Mouse (Mus musculus): Measurements from ENCODE around the gene Clca1. TPM values are rescaled to one million over a fixed set of nuclear protein-coding genes. Genes with fewer than 3 reads are reported as not detected.
"Not testable (repeated sequence)": the region's sequence is repeated elsewhere in the genome, so short reads cannot be mapped to it uniquely, and the experiment has no call there.

Gene Clca1
- polyA plus RNA-seq (2015; fragmentation: Nextera tagmentation; extraction: Ambion mirVana) = 0.09 TPM in 1 of 2 replicates, not detected in the other

GRCm38 (mm10) chr3:145032676-145033075, at the start of gene Clca1:
Gene Clca1, minus strand, starts transcription at chr3:145032776.
- no peak within 1 kb of the TSS for H3K4me3 ChIP-seq
- no peak within 1 kb of the TSS for H3K9ac ChIP-seq
- H3K36me3 ChIP-seq = no peaks in the 10 kb centered on the region
- H3K4me1 ChIP-seq = no peaks in the 10 kb centered on the region
- no peak within 1 kb of the TSS for H3K27ac ChIP-seq
- no peak within 1 kb of the TSS for H3K4me2 ChIP-seq
- H3K9me3 ChIP-seq = no peaks in the 10 kb centered on the region
- ATAC-seq (ENCODE audit: borderline replicate concordance, extremely low read depth, low FRiP score, low TSS enrichment) = no peak
- H3K27me3 ChIP-seq = no peaks in the 10 kb centered on the region

- WGBS = 72% methylated on average over 8 of the region's 8 CpGs
- no peak for ATAC-seq (ENCODE audit: borderline replicate concordance, extremely low read depth, low FRiP score, low TSS enrichment)
- no peaks in the 10 kb centered on the region for H3K4me1 ChIP-seq
- H3K9ac ChIP-seq = no peak overlapping the region
- H3K27ac ChIP-seq = no peak overlapping the region
- H3K9me3 ChIP-seq = no peaks in the 10 kb centered on the region
- no peak overlapping the region for H3K4me3 ChIP-seq
- no peaks in the 10 kb centered on the region for H3K36me3 ChIP-seq
- H3K4me2 ChIP-seq = no peak overlapping the region
- H3K27me3 ChIP-seq = no peaks in the 10 kb centered on the region
Observed at GRCm38 (mm10) chr3:145080904-145081303, 48.3 kb upstream of the Clca1 start.

GRCm38 (mm10) chr3:145078405-145078804, 45.8 kb upstream of the Clca1 start:
- Histone ChIP-seq H3K27me3 (no peaks in the 10 kb centered on the region), H3K36me3 (no peaks in the 10 kb centered on the region), H3K4me1 (no peaks in the 10 kb centered on the region), H3K4me3 (no peak overlapping the region), H3K27ac (no peak overlapping the region), H3K9ac (no peak overlapping the region), H3K4me2 (no peak overlapping the region), H3K9me3 (no peaks in the 10 kb centered on the region)
- no peak for ATAC-seq (ENCODE audit: borderline replicate concordance, extremely low read depth, low FRiP score, low TSS enrichment)
- 32% methylated on average over 6 of the region's 6 CpGs for WGBS

GRCm38 (mm10) chr3:145072339-145072738, 39.8 kb upstream of the Clca1 start:
- Histone ChIP-seq H3K4me1 (no peaks in the 10 kb centered on the region), H3K9ac (no peak overlapping the region), H3K36me3 (no peaks in the 10 kb centered on the region), H3K27me3 (no peaks in the 10 kb centered on the region), H3K27ac (no peak overlapping the region), H3K9me3 (no peaks in the 10 kb centered on the region), H3K4me3 (no peak overlapping the region), H3K4me2 (no peak overlapping the region)
- no peak for ATAC-seq (ENCODE audit: borderline replicate concordance, extremely low read depth, low FRiP score, low TSS enrichment)
- WGBS = 91% methylated on average over 3 of the region's 3 CpGs

GRCm38 (mm10) chr3:145068964-145069363, 36.4 kb upstream of the Clca1 start:
- no peak overlapping the region for H3K27ac ChIP-seq
- H3K36me3 ChIP-seq = no peaks in the 10 kb centered on the region
- ATAC-seq (ENCODE audit: borderline replicate concordance, extremely low read depth, low FRiP score, low TSS enrichment) = no peak
- H3K27me3 ChIP-seq = no peaks in the 10 kb centered on the region
- WGBS = 71% methylated on average over 4 of the region's 4 CpGs
- no peak overlapping the region for H3K4me2 ChIP-seq
- no peak overlapping the region for H3K4me3 ChIP-seq
- H3K9me3 ChIP-seq = no peaks in the 10 kb centered on the region
- no peaks in the 10 kb centered on the region for H3K4me1 ChIP-seq
- no peak overlapping the region for H3K9ac ChIP-seq

GRCm38 (mm10) chr3:145055138-145055537, 22.6 kb upstream of the Clca1 start:
- not testable (repeated sequence) for H3K27me3 ChIP-seq; H3K4me2 ChIP-seq; ATAC-seq (ENCODE audit: borderline replicate concordance, extremely low read depth, low FRiP score, low TSS enrichment); H3K4me3 ChIP-seq; H3K4me1 ChIP-seq; H3K9ac ChIP-seq; H3K9me3 ChIP-seq; H3K27ac ChIP-seq; H3K36me3 ChIP-seq
- WGBS = 95% methylated on average over 3 of the region's 3 CpGs

- Histone ChIP-seq H3K4me1 (no peaks in the 10 kb centered on the region), H3K36me3 (no peaks in the 10 kb centered on the region), H3K27me3 (no peaks in the 10 kb centered on the region), H3K9me3 (no peaks in the 10 kb centered on the region), H3K27ac (no peak overlapping the region), H3K9ac (no peak overlapping the region), H3K4me2 (no peak overlapping the region), H3K4me3 (no peak overlapping the region)
- no peak for ATAC-seq (ENCODE audit: borderline replicate concordance, extremely low read depth, low FRiP score, low TSS enrichment)
- WGBS = 44% methylated on average over 3 of the region's 3 CpGs
Observed at GRCm38 (mm10) chr3:145049820-145050219, 17.2 kb upstream of the Clca1 start.

- 35% methylated on average over 3 of the region's 3 CpGs for WGBS
- H3K4me1 ChIP-seq = no peaks in the 10 kb centered on the region
- H3K36me3 ChIP-seq = no peaks in the 10 kb centered on the region
- no peak overlapping the region for H3K27ac ChIP-seq
- no peaks in the 10 kb centered on the region for H3K27me3 ChIP-seq
- H3K9me3 ChIP-seq = no peaks in the 10 kb centered on the region
- H3K4me3 ChIP-seq = no peak overlapping the region
- ATAC-seq (ENCODE audit: borderline replicate concordance, extremely low read depth, low FRiP score, low TSS enrichment) = no peak
- no peak overlapping the region for H3K9ac ChIP-seq
- H3K4me2 ChIP-seq = no peak overlapping the region
Observed at GRCm38 (mm10) chr3:145038813-145039212, 6.2 kb upstream of the Clca1 start.

GRCm38 (mm10) chr3:145028036-145028435, 4.5 kb downstream of the Clca1 start:
- no peak overlapping the region for H3K4me3 ChIP-seq
- H3K36me3 ChIP-seq = no peaks in the 10 kb centered on the region
- ATAC-seq (ENCODE audit: borderline replicate concordance, extremely low read depth, low FRiP score, low TSS enrichment) = no peak
- no peaks in the 10 kb centered on the region for H3K4me1 ChIP-seq
- H3K27ac ChIP-seq = no peak overlapping the region
- WGBS = 64% methylated on average over 3 of the region's 3 CpGs
- no peaks in the 10 kb centered on the region for H3K27me3 ChIP-seq
- no peaks in the 10 kb centered on the region for H3K9me3 ChIP-seq
- H3K4me2 ChIP-seq = no peak overlapping the region
- H3K9ac ChIP-seq = no peak overlapping the region

- 23% methylated on average over 3 of the region's 3 CpGs for WGBS
Observed at GRCm38 (mm10) chr3:145026750-145027149, 5.8 kb downstream of the Clca1 start.

GRCm38 (mm10) chr3:145017807-145018206, 14.8 kb downstream of the Clca1 start:
- Histone ChIP-seq H3K4me3 (no peak overlapping the region), H3K27ac (no peak overlapping the region), H3K9me3 (no peaks in the 10 kb centered on the region), H3K36me3 (no peaks in the 10 kb centered on the region), H3K4me2 (no peak overlapping the region), H3K27me3 (no peaks in the 10 kb centered on the region), H3K4me1 (no peaks in the 10 kb centered on the region), H3K9ac (no peak overlapping the region)
- ATAC-seq (ENCODE audit: borderline replicate concordance, extremely low read depth, low FRiP score, low TSS enrichment) = no peak
- WGBS = 75% methylated on average over 3 of the region's 3 CpGs

More at GRCm38 (mm10) chr3:145026750-145027149, 5.8 kb downstream of the Clca1 start:
- no peak overlapping the region for H3K27ac ChIP-seq
- no peak overlapping the region for H3K4me2 ChIP-seq
- no peaks in the 10 kb centered on the region for H3K9me3 ChIP-seq
- no peaks in the 10 kb centered on the region for H3K36me3 ChIP-seq
- no peak for ATAC-seq (ENCODE audit: borderline replicate concordance, extremely low read depth, low FRiP score, low TSS enrichment)
- no peaks in the 10 kb centered on the region for H3K4me1 ChIP-seq
- no peak overlapping the region for H3K4me3 ChIP-seq
- no peaks in the 10 kb centered on the region for H3K27me3 ChIP-seq
- no peak overlapping the region for H3K9ac ChIP-seq

GRCm38 (mm10) chr3:145004422-145004821, 28.2 kb downstream of the Clca1 start:
- Histone ChIP-seq H3K9ac (no peak overlapping the region), H3K9me3 (no peaks in the 10 kb centered on the region), H3K4me3 (no peak overlapping the region), H3K27me3 (no peaks in the 10 kb centered on the region), H3K4me1 (no peaks in the 10 kb centered on the region), H3K36me3 (no peaks in the 10 kb centered on the region), H3K4me2 (no peak overlapping the region), H3K27ac (no peak overlapping the region)
- WGBS = 31% methylated on average over 5 of the region's 5 CpGs
- no peak for ATAC-seq (ENCODE audit: borderline replicate concordance, extremely low read depth, low FRiP score, low TSS enrichment)

GRCm38 (mm10) chr3:145000912-145001311, 31.7 kb downstream of the Clca1 start:
- 36% methylated on average over 1 of the region's 1 CpGs for WGBS
- H3K9me3 ChIP-seq = no peaks in the 10 kb centered on the region
- ATAC-seq (ENCODE audit: borderline replicate concordance, extremely low read depth, low FRiP score, low TSS enrichment) = no peak
- no peaks in the 10 kb centered on the region for H3K4me1 ChIP-seq
- no peak overlapping the region for H3K4me3 ChIP-seq
- no peak overlapping the region for H3K27ac ChIP-seq
- H3K27me3 ChIP-seq = no peaks in the 10 kb centered on the region
- H3K36me3 ChIP-seq = no peaks in the 10 kb centered on the region
- H3K4me2 ChIP-seq = no peak overlapping the region
- H3K9ac ChIP-seq = no peak overlapping the region
